Mouse (Mus musculus) CD4-positive, CD25-positive, alpha-beta regulatory T cell, adult 2 months (primary cell): ENCODE measurements at regions not wholly inside any gene's neighbourhood (a gene's known extent, or its start where the extent isn't known, plus 50 kb on each side); places are given as distances from the start of the nearest gene placed in this dataset.

Source experiments
- DNase-seq: peaks from one replicate; pipeline ENCODE4 v3.0.0-alpha.2; 2012; ENCODE audit warnings: low read depth, low spot score

DNA sequence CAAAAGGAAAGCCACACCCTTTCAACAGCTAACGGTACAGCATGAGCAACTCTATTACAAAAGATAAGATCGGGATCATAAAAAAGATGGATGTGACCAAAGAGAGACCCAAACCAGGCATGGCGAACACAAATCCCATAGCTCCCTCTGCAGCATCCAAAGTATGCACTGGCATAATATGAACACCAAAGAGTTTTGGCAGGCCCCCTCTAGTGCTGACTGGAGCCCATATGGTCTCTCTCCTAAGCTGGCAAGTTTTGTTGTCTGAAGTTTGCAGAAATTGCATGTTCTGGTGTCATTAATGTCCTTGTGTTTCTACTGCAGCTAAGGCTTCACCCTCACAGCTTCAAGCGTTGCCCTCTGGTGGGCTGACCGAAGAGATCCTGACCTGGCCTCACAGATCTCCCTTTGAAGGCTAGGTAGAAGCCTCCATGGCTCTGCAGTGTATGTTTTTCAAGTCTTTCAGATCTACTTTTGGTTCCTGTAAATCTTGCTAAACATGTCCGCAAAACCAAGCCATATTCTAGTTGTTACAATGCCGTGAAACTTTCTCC lies 75.7 kb upstream of the Bcl2l14 start:
- DNase-seq = peak; percentile 9

DNA sequence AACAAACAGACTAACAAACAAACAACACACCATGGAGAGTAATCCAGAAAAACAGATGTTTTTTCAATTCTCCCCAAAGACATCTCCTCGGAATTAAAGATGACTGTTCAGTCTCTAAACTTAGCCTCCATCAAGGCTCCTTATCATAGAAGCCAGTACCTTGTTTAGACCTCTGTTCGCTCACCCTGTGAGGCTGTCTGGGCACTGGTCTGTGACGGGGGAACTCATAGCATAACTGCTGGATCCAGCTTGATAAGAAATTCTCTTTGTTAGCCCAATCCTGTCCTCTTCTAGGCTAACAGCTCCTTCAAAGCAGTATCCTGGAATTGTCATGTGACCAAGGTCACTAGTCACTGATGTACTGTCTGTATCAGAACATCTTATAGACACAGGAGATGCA lies 72.1 kb upstream of the Bcl2l14 start:
- DNase-seq = no peak

DNA sequence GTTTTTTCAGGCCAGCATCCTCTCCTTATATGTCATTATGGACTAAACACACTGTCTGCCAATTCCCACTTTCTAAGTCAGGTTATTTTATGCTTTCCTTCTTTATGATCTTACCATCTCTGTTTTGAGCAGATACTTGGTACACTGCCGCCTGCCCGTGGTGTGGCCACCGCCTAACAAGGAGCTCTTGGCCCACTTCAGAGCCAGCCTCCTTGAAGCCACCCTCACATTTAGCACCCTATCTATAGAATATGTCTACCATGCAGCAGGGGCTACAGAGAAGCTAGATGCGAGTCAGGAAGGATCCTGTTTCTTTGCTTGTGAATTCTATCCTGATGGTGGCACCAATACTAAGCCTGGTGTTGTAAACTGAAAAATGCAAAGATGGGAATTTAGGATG lies 70.6 kb upstream of the Bcl2l14 start:
- DNase-seq = no peak

DNA sequence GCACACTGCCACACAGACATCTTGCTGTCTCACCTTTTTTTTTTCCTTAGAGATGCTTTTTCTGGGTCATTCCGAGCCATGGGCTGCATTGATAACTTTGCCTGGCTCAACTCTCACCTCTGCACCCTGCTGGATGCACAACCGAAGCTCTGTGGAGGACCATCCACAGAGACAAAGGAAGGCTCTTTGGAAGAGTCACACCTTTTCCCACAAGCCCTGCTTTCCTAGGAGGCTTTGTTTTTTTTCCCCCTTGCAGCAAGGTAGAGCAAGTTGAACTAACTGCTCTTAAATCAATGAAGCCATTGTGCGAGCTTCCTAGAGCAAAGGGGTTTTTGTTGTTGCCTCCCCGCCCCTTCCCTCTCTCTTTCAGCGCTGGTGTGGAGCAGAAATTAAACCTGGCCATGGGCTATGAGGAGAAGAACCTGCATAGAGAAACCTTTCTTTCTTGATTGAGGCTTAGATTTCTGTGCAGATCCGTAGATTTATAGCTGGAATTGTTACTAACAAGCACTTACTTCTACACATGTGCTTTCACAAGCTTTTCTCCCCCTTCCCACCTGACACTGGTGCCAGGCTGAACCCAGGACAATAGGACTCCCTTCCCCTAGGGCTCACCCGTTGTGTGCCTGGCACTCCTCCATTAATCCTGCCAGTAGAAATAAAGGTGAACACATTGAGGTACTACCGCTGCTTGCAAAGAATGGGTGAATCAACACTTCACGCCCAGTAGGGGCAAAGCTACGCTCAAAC lies 66.4 kb upstream of the Bcl2l14 start:
- no peak for DNase-seq

DNA sequence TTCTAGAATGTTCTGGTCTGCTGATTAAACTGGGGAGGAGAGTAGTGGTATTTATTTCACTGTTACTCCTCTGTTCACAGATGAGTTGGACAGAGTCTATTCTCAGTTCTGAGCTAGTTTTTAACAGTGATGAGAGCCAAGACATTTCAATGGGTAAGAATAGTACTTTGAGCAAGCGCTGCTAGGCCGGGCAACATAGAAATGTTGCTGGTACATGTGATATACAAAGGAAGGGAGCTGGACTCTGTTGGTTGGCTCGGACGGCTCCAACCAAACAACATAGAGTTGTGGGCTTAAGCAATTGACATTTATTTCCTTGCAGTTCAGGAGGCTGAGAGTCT lies 65.8 kb upstream of the Bcl2l14 start:
- DNase-seq = no peak

DNA sequence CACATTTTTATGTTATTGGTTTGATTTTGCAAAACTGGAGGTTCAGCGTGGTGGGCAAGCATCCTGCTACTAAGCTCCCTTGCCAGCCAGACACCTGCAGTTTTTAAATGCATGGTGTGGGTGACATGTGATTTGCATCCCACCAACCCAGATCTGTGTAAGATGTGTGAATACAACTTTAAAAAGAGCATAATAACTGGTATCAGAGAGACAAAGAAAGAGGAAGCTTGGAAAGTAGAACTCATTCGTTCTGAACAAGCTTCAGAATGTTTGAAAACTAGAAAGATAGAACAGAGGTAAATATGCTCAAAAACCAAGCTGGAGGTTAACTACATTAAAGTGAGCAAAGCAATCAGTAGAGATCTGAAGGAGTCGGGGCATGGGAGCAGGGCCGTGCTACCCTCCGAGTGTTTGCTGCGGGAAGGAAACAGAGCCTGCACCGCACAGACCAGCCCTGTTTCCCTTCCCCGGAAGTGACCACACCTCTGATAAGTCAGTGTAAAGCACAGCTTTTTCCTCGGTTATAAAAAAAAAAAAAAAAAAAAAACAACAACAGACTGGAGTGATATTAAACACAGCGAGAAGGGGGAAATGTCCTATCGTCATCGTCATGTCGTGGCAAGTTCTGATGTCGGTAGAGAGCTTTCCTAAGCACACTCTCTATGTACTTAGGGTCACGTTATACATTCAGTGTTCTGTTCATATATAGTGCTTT lies 63.2 kb upstream of the Bcl2l14 start:
- DNase-seq = peak; percentile 59

GRCm38 (mm10) chr6:134335711-134336110 lies 60.4 kb upstream of the Bcl2l14 start:
- DNase-seq = no peak

DNA sequence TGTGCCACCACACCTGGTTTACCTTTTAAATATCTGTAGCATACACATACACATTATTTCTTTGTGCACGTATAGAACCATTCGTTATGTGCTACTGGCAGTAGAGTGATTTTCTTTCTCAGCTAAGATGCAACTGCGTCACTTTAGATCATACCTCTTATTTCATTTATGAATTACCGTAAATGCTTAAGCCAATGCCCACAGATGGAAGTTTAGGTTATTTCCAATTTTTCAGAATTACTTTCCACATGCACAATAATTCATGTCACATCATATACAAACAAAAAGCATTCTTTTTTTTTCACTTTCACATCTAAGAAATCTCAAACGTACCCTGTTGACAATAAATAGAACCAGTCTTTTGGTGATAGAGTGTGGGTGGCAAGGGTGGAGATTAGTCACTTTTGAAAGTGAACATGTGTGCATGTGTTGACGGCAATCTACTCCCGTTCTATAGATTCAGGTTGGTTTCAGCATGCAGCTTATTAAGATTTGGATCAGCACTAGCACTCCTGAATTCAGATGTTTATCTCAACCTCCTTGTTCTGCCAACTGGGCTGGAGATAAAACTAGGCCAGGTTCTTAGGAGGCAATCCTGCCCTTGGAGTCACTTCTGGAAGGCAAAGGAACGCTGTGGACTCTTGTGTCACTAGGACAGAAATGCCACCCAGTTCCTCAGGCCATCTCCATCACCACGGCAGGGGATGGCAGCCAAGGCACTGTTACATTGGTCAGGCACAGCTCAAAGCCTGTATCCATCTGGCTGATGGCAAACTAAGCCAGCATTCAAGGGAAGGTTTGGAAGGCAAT lies 53.1 kb upstream of the Bcl2l14 start:
- DNase-seq = peak; percentile 25

GRCm38 (mm10) chr6:134343606-134343901 lies 52.6 kb upstream of the Bcl2l14 start:
- no peak for DNase-seq
